Mouse (Mus musculus) MEL (cell line): ENCODE measurements around the gene Hnrnph3. TPM values are rescaled to one million over a fixed set of nuclear protein-coding genes. Genes with fewer than 3 reads are reported as not detected.
A peak's percentile ranks its signal among the peaks of the same experiment; 100 is the strongest.

Experiments used
- DNase-seq: peaks from one replicate; pipeline ENCODE4 v3.0.0; 2011; ENCODE audit warnings: low read depth, low spot score
- H3K27ac ChIP-seq: 2 replicates; pipeline ENCODE4 v1.5.1; 2012; ENCODE audit warnings: low read depth, mild to moderate bottlenecking, control low read depth, low read length, moderate library complexity; ENCODE audit not compliant: control insufficient read depth
- H3K27me3 ChIP-seq, 2 experiments: fragments of 150-350 bp in 1 of 2; sonication (generic) in 1 of 2; 2 replicates each; pipeline ENCODE4 v1.6.1; 2012; ENCODE audit warnings: low read length in 2 of 2, mild to moderate bottlenecking in 2 of 2, improper control_type of control experiment in 1 of 2, moderate library complexity in 1 of 2; ENCODE audit not compliant: insufficient read depth in 2 of 2, control insufficient read depth in 1 of 2
- H3K36me3 ChIP-seq, 2 experiments: 2 replicates each; pipeline ENCODE4 v1.6.1; 2012 to 2014; ENCODE audit warnings: low read length in 2 of 2, improper control_type of control experiment in 1 of 2, inconsistent platforms in 1 of 2, mild to moderate bottlenecking in 1 of 2; ENCODE audit not compliant: insufficient read depth in 2 of 2, control insufficient read depth in 1 of 2
- H3K4me1 ChIP-seq, 2 experiments: fragments of 150-350 bp in 1 of 2; sonication (generic) in 1 of 2; 2 replicates each; pipeline ENCODE4 v1.6.1; 2012; ENCODE audit warnings: low read length in 2 of 2, improper control_type of control experiment in 1 of 2, mild to moderate bottlenecking in 1 of 2; ENCODE audit not compliant: insufficient read depth in 2 of 2, control insufficient read depth in 1 of 2
- H3K4me3 ChIP-seq, 2 experiments: fragments of 150-350 bp in 1 of 2; sonication (generic) in 1 of 2; 2 replicates each; pipeline ENCODE4 v1.5.1; 2012; ENCODE audit warnings: low read depth in 2 of 2, low read length in 2 of 2, mild to moderate bottlenecking in 2 of 2, moderate library complexity in 2 of 2, control low read depth in 1 of 2, improper control_type of control experiment in 1 of 2; ENCODE audit not compliant: control insufficient read depth in 1 of 2, insufficient read depth in 1 of 2
- H3K79me2 ChIP-seq: 2 replicates; pipeline ENCODE4 v1.6.1; 2012; ENCODE audit warnings: mild to moderate bottlenecking, low read length, moderate library complexity; ENCODE audit not compliant: control insufficient read depth, poor library complexity, insufficient read depth
- H3K9ac ChIP-seq: 2 replicates; pipeline ENCODE4 v1.6.1; 2012; ENCODE audit warnings: low read depth, mild to moderate bottlenecking, control low read depth, low read length, moderate library complexity; ENCODE audit not compliant: control insufficient read depth, poor library complexity, severe bottlenecking
- H3K9me3 ChIP-seq: fragments of 150-350 bp; sonication (generic); replicated peaks from 2 replicates; pipeline ENCODE4 v1.6.1; 2012; ENCODE audit warnings: mild to moderate bottlenecking, low read length, improper control_type of control experiment, moderate library complexity; ENCODE audit not compliant: insufficient read depth
- BHLHE40 ChIP-seq: IDR thresholded peaks from 2 replicates; pipeline ENCODE4 v1.6.1; 2012; ENCODE audit warnings: low read depth, mild to moderate bottlenecking, inconsistent platforms, low read length, improper control_type of control experiment, borderline replicate concordance
- CHD1 ChIP-seq: IDR thresholded peaks from 2 replicates; pipeline ENCODE4 v1.6.1; 2012; ENCODE audit warnings: low read depth, mild to moderate bottlenecking, inconsistent platforms, low read length, improper control_type of control experiment
- CTCF ChIP-seq, 3 experiments: IDR thresholded peaks in 2 of 3; conservative IDR thresholded peaks in 1 of 3; 2 replicates each; pipeline ENCODE4 v1.5.1; 2011 to 2012; ENCODE audit warnings: low read length in 3 of 3, low read depth in 2 of 3, mild to moderate bottlenecking in 2 of 3, improper control_type of control experiment in 1 of 3, inconsistent platforms in 1 of 3, mixed read lengths in 1 of 3, moderate library complexity in 1 of 3; ENCODE audit not compliant: control insufficient read depth in 1 of 3, insufficient read depth in 1 of 3, poor library complexity in 1 of 3, severe bottlenecking in 1 of 3
- ELF1 ChIP-seq: IDR thresholded peaks from 2 replicates; pipeline ENCODE4 v1.6.1; 2014; ENCODE audit warnings: low read depth, mild to moderate bottlenecking, inconsistent platforms, low read length, improper control_type of control experiment, moderate library complexity
- EP300 ChIP-seq, 2 experiments: IDR thresholded peaks; 2 replicates each; pipeline ENCODE4 v1.6.1; 2011; ENCODE audit warnings: improper control_type of control experiment in 2 of 2, low read length in 2 of 2, low read depth in 1 of 2, mild to moderate bottlenecking in 1 of 2
- GATA1 ChIP-seq: IDR thresholded peaks from 2 replicates; pipeline ENCODE4 v1.6.1; 2011; ENCODE audit warnings: low read depth, low read length, improper control_type of control experiment
- HCFC1 ChIP-seq: IDR thresholded peaks from 2 replicates; pipeline ENCODE4 v1.6.1; 2012; ENCODE audit warnings: low read depth, mild to moderate bottlenecking, inconsistent platforms, low read length, improper control_type of control experiment, moderate library complexity
- KAT2A ChIP-seq: conservative IDR thresholded peaks from 2 replicates; pipeline ENCODE4 v1.6.1; 2012; ENCODE audit warnings: low read depth, low read length, improper control_type of control experiment, inconsistent platforms
- MAFK ChIP-seq: IDR thresholded peaks from 2 replicates; pipeline ENCODE4 v1.6.1; 2011; ENCODE audit warnings: low read depth, mild to moderate bottlenecking, low read length, improper control_type of control experiment, borderline replicate concordance
- MAX ChIP-seq: IDR thresholded peaks from 2 replicates; pipeline ENCODE4 v1.6.1; 2011; ENCODE audit warnings: low read length, improper control_type of control experiment
- MXI1 ChIP-seq: IDR thresholded peaks from 2 replicates; pipeline ENCODE4 v1.6.1; 2011; ENCODE audit warnings: mild to moderate bottlenecking, low read depth, low read length, improper control_type of control experiment
- MYB ChIP-seq: IDR thresholded peaks from 2 replicates; pipeline ENCODE4 v1.6.1; 2011; ENCODE audit warnings: mild to moderate bottlenecking, low read depth, low read length, improper control_type of control experiment
- POLR2AphosphoS2 ChIP-seq: IDR thresholded peaks from 2 replicates; pipeline ENCODE4 v1.6.1; 2011; ENCODE audit warnings: low read length, improper control_type of control experiment
- POLR2AphosphoS5 ChIP-seq: IDR thresholded peaks from 2 replicates; pipeline ENCODE4 v1.6.1; 2012; ENCODE audit warnings: low read depth, borderline replicate concordance, mild to moderate bottlenecking, inconsistent platforms, low read length, moderate library complexity, mixed read lengths
- SMC3 ChIP-seq: IDR thresholded peaks from 2 replicates; pipeline ENCODE4 v1.6.1; 2011; ENCODE audit warnings: low read depth, low read length, improper control_type of control experiment
- TAL1 ChIP-seq: IDR thresholded peaks from 2 replicates; pipeline ENCODE4 v1.6.1; 2012; ENCODE audit warnings: mild to moderate bottlenecking, inconsistent platforms, low read length, moderate library complexity, mixed read lengths
- TBP ChIP-seq: IDR thresholded peaks from 2 replicates; pipeline ENCODE4 v1.8.0; 2011; ENCODE audit warnings: low read depth, low read length, improper control_type of control experiment
- TCF12 ChIP-seq: IDR thresholded peaks from 2 replicates; pipeline ENCODE4 v1.6.1; 2014; ENCODE audit warnings: low read depth, mild to moderate bottlenecking, inconsistent platforms, low read length, improper control_type of control experiment, moderate library complexity
- ZC3H11A ChIP-seq: IDR thresholded peaks from 2 replicates; pipeline ENCODE4 v1.6.1; 2012; ENCODE audit warnings: low read depth, mild to moderate bottlenecking, inconsistent platforms, low read length, improper control_type of control experiment
- ZKSCAN1 ChIP-seq: IDR thresholded peaks from 2 replicates; pipeline ENCODE4 v1.6.1; 2012; ENCODE audit warnings: low read depth, mild to moderate bottlenecking, inconsistent platforms, low read length, improper control_type of control experiment, moderate library complexity
- ZMIZ1 ChIP-seq: IDR thresholded peaks from 2 replicates; pipeline ENCODE4 v1.6.1; 2012; ENCODE audit warnings: low read depth, mild to moderate bottlenecking, inconsistent platforms, low read length, improper control_type of control experiment, moderate library complexity
- ZNF384 ChIP-seq: IDR thresholded peaks from 2 replicates; pipeline ENCODE4 v1.6.1; 2012; ENCODE audit warnings: low read depth, mild to moderate bottlenecking, inconsistent platforms, low read length, improper control_type of control experiment
- polyA plus RNA-seq, 2 experiments: library from polyadenylated mRNA; stranded (reverse) in 1 of 2; unstranded in 1 of 2; fragments of >175 nt in 1 of 2; fragments of >200 nt in 1 of 2; gene quantifications; 2 replicates each; pipeline versions ENCODE4 v1.2.1 to v1.2.4; 2012; ENCODE audit warnings: low replicate concordance in 2 of 2, low read depth in 1 of 2; ENCODE audit not compliant: insufficient read length in 2 of 2, insufficient read depth in 1 of 2, missing spikeins in 1 of 2
- total RNA-seq: library from RNA; depleted of rRNA; stranded (reverse); fragments of 300-350 nt; gene quantifications from 2 replicates; pipeline ENCODE4 v1.2.3, GENCODE M21; 2012

Hnrnph3 gene
- total and polyA plus RNA-seq, 3 experiments: 11.5 to 62.4 TPM; not detected in 1

GRCm38 (mm10) chr10:63008193-63008592 lies 15.8 kb downstream of the Hnrnph3 start:
- Histone ChIP-seq H3K9me3 (no peaks in the 10 kb centered on the region), H3K36me3 (peaks cover 7 to 27% of the 10 kb centered on the region in 2 experiments), H3K27me3 (no peaks in the 10 kb centered on the region)
- DNase-seq: peak; percentile 41
- peak; percentile 57 for TF ChIP-seq TAL1
- TF ChIP-seq ZNF384: no peak
- peak in 1 of 3 experiments; percentile 17; a peak in 2 of 6 replicates for TF ChIP-seq CTCF (IDR thresholded peaks at IDR 0.05 in 2 of 3, conservative IDR thresholded peaks at IDR 0.05 in 1 of 3; ENCODE audit: control insufficient read depth in 1 of 3, insufficient read depth in 1 of 3, low read depth in 2 of 3, low read length in 3 of 3, poor library complexity in 1 of 3, severe bottlenecking in 1 of 3)
- TF ChIP-seq, all 39 proteins: peak for 2
- H3K4me3 ChIP-seq: no peak overlapping the region
- no peak overlapping the region for H3K9ac ChIP-seq
- no peak overlapping the region for H3K27ac ChIP-seq
- H3K79me2 ChIP-seq: no peaks in the 10 kb centered on the region
- peaks cover 6 to 16% of the 10 kb centered on the region in 2 experiments for H3K4me1 ChIP-seq

GRCm38 (mm10) chr10:63004556-63004955 lies 19.5 kb downstream of the Hnrnph3 start:
- Histone ChIP-seq H3K4me1 (peaks cover 2% of the 10 kb centered on the region in 2 experiments; a peak in 3 of 4 replicates), H3K27ac (no peak overlapping the region), H3K79me2 (no peaks in the 10 kb centered on the region), H3K9ac (no peak overlapping the region), H3K27me3 (no peaks in the 10 kb centered on the region), H3K9me3 (no peaks in the 10 kb centered on the region), H3K4me3 (no peak overlapping the region), H3K36me3 (peaks cover 2 to 5% of the 10 kb centered on the region in 2 experiments; a peak in 3 of 4 replicates)
- TF ChIP-seq MYB (no peak), CHD1 (no peak), GATA1 (no peak), ELF1 (no peak), MXI1 (no peak), ZC3H11A (no peak), POLR2AphosphoS2 (no peak), ZKSCAN1 (no peak), HCFC1 (no peak), BHLHE40 (no peak), POLR2AphosphoS5 (no peak), KAT2A (no peak), MAFK (no peak), TBP (no peak), SMC3 (no peak), ZMIZ1 (no peak), TCF12 (no peak), EP300 (IDR thresholded peaks at IDR 0.05; ENCODE audit: low read depth in 1 of 2, low read length in 2 of 2) (no peak), MAX (no peak), CTCF (IDR thresholded peaks at IDR 0.05 in 2 of 3, conservative IDR thresholded peaks at IDR 0.05 in 1 of 3; ENCODE audit: control insufficient read depth in 1 of 3, insufficient read depth in 1 of 3, low read depth in 2 of 3, low read length in 3 of 3, poor library complexity in 1 of 3, severe bottlenecking in 1 of 3) (no peak)
- no peak for DNase-seq
